Mouse (Mus musculus) limb, embryonic 13.5 days (tissue): ENCODE results near the gene Ppp1r11. TPM values are rescaled to one million over a fixed set of nuclear protein-coding genes. Genes with fewer than 3 reads are reported as not detected.

Experiments used
- ATAC-seq: fragments of 200-750 bp; cut with Nextera tagmentation; 2 replicates; pipeline ENCODE4 v1.8.0; 2017; ENCODE audit warnings: low read depth, moderate number of reproducible peaks, moderate TSS enrichment; ENCODE audit not compliant: low FRiP score
- H3K27ac ChIP-seq: fragments of 300-500 bp; sonication (generic); 2 replicates; pipeline ENCODE4 v1.5.1; 2015; ENCODE audit warnings: inconsistent platforms, mild to moderate bottlenecking, moderate library complexity
- H3K27me3 ChIP-seq: fragments of 300-500 bp; sonication (generic); 2 replicates; pipeline ENCODE4 v1.6.1; 2015; ENCODE audit warnings: mild to moderate bottlenecking, inconsistent platforms
- H3K36me3 ChIP-seq: fragments of 300-500 bp; sonication (generic); 2 replicates; pipeline ENCODE4 v1.6.1; 2015; ENCODE audit warnings: inconsistent platforms, mild to moderate bottlenecking, moderate library complexity
- H3K4me1 ChIP-seq: fragments of 300-500 bp; sonication (generic); 2 replicates; pipeline ENCODE4 v1.6.1; 2015; ENCODE audit warnings: inconsistent platforms
- H3K4me2 ChIP-seq: fragments of 300-500 bp; sonication (generic); replicated peaks from 2 replicates; pipeline ENCODE4 v1.6.1; 2015; ENCODE audit warnings: inconsistent platforms, mild to moderate bottlenecking, moderate library complexity
- H3K4me3 ChIP-seq: fragments of 300-500 bp; sonication (generic); 2 replicates; pipeline ENCODE4 v1.5.1; 2015; ENCODE audit warnings: moderate library complexity, mild to moderate bottlenecking, inconsistent platforms
- H3K9ac ChIP-seq: fragments of 300-500 bp; sonication (generic); 2 replicates; pipeline ENCODE4 v1.6.1; 2015; ENCODE audit warnings: mild to moderate bottlenecking, inconsistent platforms
- H3K9me3 ChIP-seq: fragments of 300-500 bp; sonication (generic); 2 replicates; pipeline ENCODE4 v1.6.1; 2016; ENCODE audit warnings: inconsistent platforms
- WGBS: fragments of 180-500 bp; shearing (Covaris S2); methylation state at CpG from one replicate; pipeline ENCODE4 v1.1.7; 2015; 5-methylcytosine and 5-hydroxymethylcytosine counted together
- polyA plus RNA-seq: library from polyadenylated mRNA; unstranded; fragments of >200 nt; fragmentation: Nextera tagmentation; extraction: Ambion mirVana; gene quantifications from 2 replicates; pipeline ENCODE4 v1.2.1, GENCODE M21; 2015

Gene Ppp1r11
- polyA plus RNA-seq, 1 experiment from 2014 or later: 115 TPM

- WGBS: 72% methylated on average over 6 of the region's 6 CpGs
- H3K27me3 ChIP-seq: no peaks in the 10 kb centered on the region
Observed at GRCm38 (mm10) chr17:36930233-36930632, 21.3 kb downstream of the Ppp1r11 start.

GRCm38 (mm10) chr17:36929236-36929932, 22.2 kb downstream of the Ppp1r11 start:
- Histone ChIP-seq H3K4me2 (no peak overlapping the region), H3K36me3 (no peaks in the 10 kb centered on the region), H3K9me3 (no peaks in the 10 kb centered on the region), H3K9ac (no peak overlapping the region), H3K27me3 (no peaks in the 10 kb centered on the region), H3K4me1 (no peaks in the 10 kb centered on the region), H3K27ac (no peak overlapping the region), H3K4me3 (no peak overlapping the region)
- ATAC-seq: no peak
- WGBS: 71% methylated on average over 12 of the region's 12 CpGs

More at GRCm38 (mm10) chr17:36930233-36930632, 21.3 kb downstream of the Ppp1r11 start:
- H3K27ac ChIP-seq: no peak overlapping the region
- no peak overlapping the region for H3K4me3 ChIP-seq
- no peak for ATAC-seq
- no peaks in the 10 kb centered on the region for H3K9me3 ChIP-seq
- H3K4me2 ChIP-seq: no peak overlapping the region
- H3K4me1 ChIP-seq: no peaks in the 10 kb centered on the region
- H3K36me3 ChIP-seq: no peaks in the 10 kb centered on the region
- no peak overlapping the region for H3K9ac ChIP-seq

- Histone ChIP-seq H3K36me3 (no peaks in the 10 kb centered on the region), H3K27ac (no peak overlapping the region), H3K4me1 (no peaks in the 10 kb centered on the region), H3K9ac (no peak overlapping the region), H3K27me3 (no peaks in the 10 kb centered on the region), H3K4me2 (no peak overlapping the region), H3K4me3 (no peak overlapping the region), H3K9me3 (no peaks in the 10 kb centered on the region)
- WGBS: 55% methylated on average over 10 of the region's 10 CpGs
- no peak for ATAC-seq
Observed at GRCm38 (mm10) chr17:36927496-36928120, 23.9 kb downstream of the Ppp1r11 start.

- H3K4me1 ChIP-seq: no peaks in the 10 kb centered on the region
- H3K27ac ChIP-seq: no peak overlapping the region
- no peak overlapping the region for H3K4me2 ChIP-seq
- 63% methylated on average over 4 of the region's 4 CpGs for WGBS
- H3K9me3 ChIP-seq: no peaks in the 10 kb centered on the region
- no peak overlapping the region for H3K9ac ChIP-seq
- H3K36me3 ChIP-seq: no peaks in the 10 kb centered on the region
- H3K27me3 ChIP-seq: no peaks in the 10 kb centered on the region
- no peak for ATAC-seq
- no peak overlapping the region for H3K4me3 ChIP-seq
Observed at GRCm38 (mm10) chr17:36923491-36923890, 28.1 kb downstream of the Ppp1r11 start.

GRCm38 (mm10) chr17:36922715-36923114, 28.8 kb downstream of the Ppp1r11 start:
- H3K4me3 ChIP-seq: no peak overlapping the region
- no peaks in the 10 kb centered on the region for H3K36me3 ChIP-seq
- no peak for ATAC-seq
- H3K9ac ChIP-seq: no peak overlapping the region
- H3K27me3 ChIP-seq: no peaks in the 10 kb centered on the region
- no peaks in the 10 kb centered on the region for H3K9me3 ChIP-seq
- H3K27ac ChIP-seq: no peak overlapping the region
- H3K4me2 ChIP-seq: no peak overlapping the region
- 77% methylated on average over 4 of the region's 4 CpGs for WGBS
- H3K4me1 ChIP-seq: no peaks in the 10 kb centered on the region

- Histone ChIP-seq H3K9me3 (no peaks in the 10 kb centered on the region), H3K36me3 (no peaks in the 10 kb centered on the region), H3K4me2 (no peak overlapping the region), H3K27ac (no peak overlapping the region), H3K4me3 (no peak overlapping the region), H3K9ac (no peak overlapping the region), H3K4me1 (no peaks in the 10 kb centered on the region), H3K27me3 (no peaks in the 10 kb centered on the region; the same call in 1 of the 2 replicates)
- 48% methylated on average over 15 of the region's 15 CpGs for WGBS
- no peak for ATAC-seq
Observed at GRCm38 (mm10) chr17:36920239-36920638, 31.3 kb downstream of the Ppp1r11 start.

- ATAC-seq: no peak
- whole genome bisulfite sequencing: 12% methylated on average over 9 of the region's 9 CpGs
- Histone ChIP-seq H3K4me3 (no peak overlapping the region), H3K4me1 (no peaks in the 10 kb centered on the region), H3K27me3 (no peaks in the 10 kb centered on the region; the same call in 1 of the 2 replicates), H3K27ac (no peak overlapping the region), H3K9ac (no peak overlapping the region), H3K9me3 (no peaks in the 10 kb centered on the region), H3K36me3 (no peaks in the 10 kb centered on the region), H3K4me2 (no peak overlapping the region)
Observed at GRCm38 (mm10) chr17:36915076-36915475, 36.5 kb downstream of the Ppp1r11 start.

- Histone ChIP-seq H3K4me3 (no peak overlapping the region), H3K4me2 (no peak overlapping the region), H3K9ac (no peak overlapping the region), H3K27ac (no peak overlapping the region), H3K9me3 (no peaks in the 10 kb centered on the region), H3K36me3 (no peaks in the 10 kb centered on the region), H3K27me3 (no peaks in the 10 kb centered on the region; the same call in none of the 2 replicates), H3K4me1 (no peaks in the 10 kb centered on the region)
- no peak for ATAC-seq
- WGBS: 0% methylated on average over 2 of the region's 2 CpGs
Observed at GRCm38 (mm10) chr17:36914108-36914507, 37.4 kb downstream of the Ppp1r11 start.

GRCm38 (mm10) chr17:36912031-36912430, 39.5 kb downstream of the Ppp1r11 start:
- Histone ChIP-seq H3K27ac (no peak overlapping the region), H3K9ac (no peak overlapping the region)

GRCm38 (mm10) chr17:36909802-36910201, 41.7 kb downstream of the Ppp1r11 start:
- H3K36me3 ChIP-seq: no peaks in the 10 kb centered on the region
- WGBS: 53% methylated on average over 4 of the region's 4 CpGs
- 0 out of 2 replicates have a peak, but pooled peaks cover 3% of the 10 kb centered on the region for H3K4me1 ChIP-seq
- no peak for ATAC-seq
- no peaks in the 10 kb centered on the region; the same call in 1 of the 2 replicates for H3K27me3 ChIP-seq
- H3K27ac ChIP-seq: no peak overlapping the region
- H3K9me3 ChIP-seq: no peaks in the 10 kb centered on the region
- H3K4me2 ChIP-seq: no peak overlapping the region
- H3K9ac ChIP-seq: no peak overlapping the region
- no peak overlapping the region for H3K4me3 ChIP-seq

More at GRCm38 (mm10) chr17:36912031-36912430, 39.5 kb downstream of the Ppp1r11 start:
- Histone ChIP-seq H3K9me3 (no peaks in the 10 kb centered on the region), H3K4me1 (0 out of 2 replicates have a peak, but pooled peaks cover 3% of the 10 kb centered on the region), H3K4me2 (no peak overlapping the region), H3K27me3 (no peaks in the 10 kb centered on the region; the same call in none of the 2 replicates), H3K36me3 (no peaks in the 10 kb centered on the region), H3K4me3 (no peak overlapping the region)
- no peak for ATAC-seq
- WGBS: 71% methylated on average over 2 of the region's 2 CpGs

GRCm38 (mm10) chr17:36908235-36908634, 43.3 kb downstream of the Ppp1r11 start:
- WGBS: 57% methylated on average over 1 of the region's 1 CpGs
- Histone ChIP-seq H3K27ac (no peak overlapping the region), H3K4me1 (0 out of 2 replicates have a peak, but pooled peaks cover 3% of the 10 kb centered on the region), H3K9ac (no peak overlapping the region), H3K9me3 (no peaks in the 10 kb centered on the region), H3K27me3 (no peaks in the 10 kb centered on the region; the same call in 1 of the 2 replicates), H3K4me3 (no peak overlapping the region), H3K4me2 (no peak overlapping the region), H3K36me3 (no peaks in the 10 kb centered on the region)
- peak; percentile 82; the same call in 1 of the 2 replicates for ATAC-seq

- no peaks in the 10 kb centered on the region for H3K27me3 ChIP-seq
- 74% methylated on average over 3 of the region's 3 CpGs for WGBS
- H3K9me3 ChIP-seq: no peaks in the 10 kb centered on the region
- no peak overlapping the region for H3K4me2 ChIP-seq
- H3K4me1 ChIP-seq: 0 out of 2 replicates have a peak, but pooled peaks cover 3% of the 10 kb centered on the region
- H3K27ac ChIP-seq: no peak overlapping the region
- no peak overlapping the region for H3K4me3 ChIP-seq
- H3K36me3 ChIP-seq: no peaks in the 10 kb centered on the region
- no peak overlapping the region for H3K9ac ChIP-seq
- ATAC-seq: no peak
Observed at GRCm38 (mm10) chr17:36903651-36904050, 47.9 kb downstream of the Ppp1r11 start.
